Mouse (Mus musculus) CH12.LX (cell line): Measurements from ENCODE around the gene Gm21725. TPM values are rescaled to one million over a fixed set of nuclear protein-coding genes. Genes with fewer than 3 reads are reported as not detected.
"Not testable (repeated sequence)": the region's sequence is repeated elsewhere in the genome, so short reads cannot be mapped to it uniquely, and the experiment has no call there.

Source experiments
- DNase-seq: peaks from one replicate; pipeline ENCODE4 v3.0.0-alpha.2; 2013; ENCODE audit errors: extremely low read depth
- H3K27ac ChIP-seq: 2 replicates; pipeline ENCODE4 v1.5.1; 2012; ENCODE audit warnings: low read depth, mild to moderate bottlenecking, control low read depth, moderate library complexity; ENCODE audit not compliant: insufficient read depth
- H3K27me3 ChIP-seq: replicated peaks from 2 replicates; pipeline ENCODE3; 2012; ENCODE audit warnings: inconsistent platforms
- H3K36me3 ChIP-seq, 2 experiments: replicated peaks in 1 of 2; 2 replicates each; pipeline versions ENCODE3 to v1.6.1; 2012; ENCODE audit warnings: inconsistent platforms in 1 of 2, low read length in 1 of 2, mild to moderate bottlenecking in 1 of 2, mixed read lengths in 1 of 2, moderate library complexity in 1 of 2; ENCODE audit not compliant: control insufficient read depth in 1 of 2, insufficient read depth in 1 of 2
- H3K4me1 ChIP-seq, 2 experiments: 2 replicates each; pipeline ENCODE4 v1.6.1; 2012; ENCODE audit warnings: inconsistent platforms in 1 of 2, moderate library complexity in 1 of 2; ENCODE audit not compliant: insufficient read depth in 2 of 2, control insufficient read depth in 1 of 2
- H3K4me2 ChIP-seq: 2 replicates; pipeline ENCODE4 v1.6.1; 2012; ENCODE audit warnings: low read depth, mild to moderate bottlenecking, control low read depth; ENCODE audit not compliant: poor library complexity, insufficient read depth, severe bottlenecking
- H3K4me3 ChIP-seq, 3 experiments: fragments of 150-350 bp in 1 of 3; sonication (generic) in 1 of 3; replicated peaks in 1 of 3; 2 replicates each; pipeline versions ENCODE3 to v1.5.1; 2011 to 2012; ENCODE audit warnings: low read depth in 2 of 3, low read length in 2 of 3, mild to moderate bottlenecking in 2 of 3, moderate library complexity in 2 of 3, control low read depth in 1 of 3, improper control_type of control experiment in 1 of 3, inconsistent platforms in 1 of 3, mixed read lengths in 1 of 3; ENCODE audit not compliant: poor library complexity in 1 of 3
- H3K79me2 ChIP-seq: replicated peaks from 2 replicates; pipeline ENCODE4 v1.6.1; 2012; ENCODE audit warnings: mild to moderate bottlenecking, moderate library complexity; ENCODE audit not compliant: control insufficient read depth, poor library complexity, insufficient read depth, severe bottlenecking; ENCODE audit errors: extremely low read depth
- H3K9ac ChIP-seq: 2 replicates; pipeline ENCODE4 v1.6.1; 2012; ENCODE audit warnings: low read depth, mild to moderate bottlenecking, control low read depth, moderate library complexity; ENCODE audit not compliant: insufficient read depth
- H3K9me3 ChIP-seq: replicated peaks from 2 replicates; pipeline ENCODE3; 2012; ENCODE audit warnings: low read length, inconsistent platforms, mixed read lengths
- dilution Hi-C: fragments of 300-500 bp; cut with MboI; formaldehyde crosslinking; loops from 2 replicates; pipeline ENCODE4 v1.14.3; 2020; ENCODE audit warnings: low sequenced_read_pairs; ENCODE audit not compliant: extremely low pct_unique_long_range_greater_than_20kb, extremely low pct_ligation_motif_present
- in situ Hi-C: fragments of 300-500 bp; cut with MboI; formaldehyde crosslinking; loops from 3 replicates; pipeline ENCODE4 v1.14.3; 2019; ENCODE audit warnings: low sequenced_read_pairs, low pct_ligation_motif_present, low pct_unique_long_range_greater_than_20kb, mixed read lengths
- polyA plus RNA-seq: library from polyadenylated mRNA; unstranded; fragments of >175 nt; gene quantifications from 2 replicates; pipeline ENCODE4 v1.2.1, GENCODE M21; 2012; ENCODE audit warnings: low read depth; ENCODE audit not compliant: insufficient read length
- total RNA-seq, 2 experiments: library from RNA; depleted of rRNA; stranded (reverse); fragments of 300-350 nt in 1 of 2; fragments of >200 nt in 1 of 2; gene quantifications; 2 replicates each; pipeline ENCODE4 v1.2.3; 2012 to 2014

The Gm21725 gene
- total RNA-seq (2012; rRNA removed) (not detected in 2 replicates), total RNA-seq (2014; rRNA removed) (not detected in 2 replicates), polyA plus RNA-seq (not detected in 2 replicates)

- H3K36me3 ChIP-seq, H3K9ac ChIP-seq, H3K4me3 ChIP-seq, H3K4me1 ChIP-seq, H3K27me3 ChIP-seq, H3K79me2 ChIP-seq, in situ Hi-C loops, DNase-seq, H3K4me2 ChIP-seq, H3K27ac ChIP-seq, dilution Hi-C loops, H3K9me3 ChIP-seq: not testable (repeated sequence)
Observed at GRCm38 (mm10) chrY:13348963-13349362, at the start of gene Gm21725. Gm21725 (minus strand) TSS chrY:13349063.

Other genes starting within 250 kb of the Gm21725 start
- gene Gm21891, start 215.6 kb downstream of the Gm21725 start, total RNA-seq (2012; rRNA removed) = not detected in 2 replicates
- gene Gm21891, start 215.6 kb downstream of the Gm21725 start, total RNA-seq (2014; rRNA removed) = not detected in 2 replicates
- gene Gm21891, start 215.6 kb downstream of the Gm21725 start, polyA plus RNA-seq = not detected in 2 replicates
- not detected in 2 replicates for gene Gm21425, start 187.1 kb downstream of the Gm21725 start, total RNA-seq (2012; rRNA removed)
- not detected in 2 replicates for gene Gm21425, start 187.1 kb downstream of the Gm21725 start, total RNA-seq (2014; rRNA removed)
- not detected in 2 replicates for gene Gm21425, start 187.1 kb downstream of the Gm21725 start, polyA plus RNA-seq
- not detected in 2 replicates for gene Gm21828, start 125.1 kb downstream of the Gm21725 start, total RNA-seq (2012; rRNA removed)
- not detected in 2 replicates for gene Gm21828, start 125.1 kb downstream of the Gm21725 start, total RNA-seq (2014; rRNA removed)
- gene Gm21828, start 125.1 kb downstream of the Gm21725 start, polyA plus RNA-seq = not detected in 2 replicates
- gene Gm21440, start 96.7 kb downstream of the Gm21725 start, total RNA-seq (2012; rRNA removed) = not detected in 2 replicates
- not detected in 2 replicates for gene Gm21440, start 96.7 kb downstream of the Gm21725 start, total RNA-seq (2014; rRNA removed)
- not detected in 2 replicates for gene Gm21440, start 96.7 kb downstream of the Gm21725 start, polyA plus RNA-seq
- not detected in 2 replicates for gene Gm21454, start 96.6 kb downstream of the Gm21725 start, total RNA-seq (2012; rRNA removed)
- gene Gm21454, start 96.6 kb downstream of the Gm21725 start, total RNA-seq (2014; rRNA removed) = not detected in 2 replicates
- not detected in 2 replicates for gene Gm21454, start 96.6 kb downstream of the Gm21725 start, polyA plus RNA-seq
- not detected in 2 replicates for gene Gm21866, start 116.5 kb upstream of the Gm21725 start, total RNA-seq (2012; rRNA removed)
- gene Gm21866, start 116.5 kb upstream of the Gm21725 start, total RNA-seq (2014; rRNA removed) = not detected in 2 replicates
- gene Gm21866, start 116.5 kb upstream of the Gm21725 start, polyA plus RNA-seq = not detected in 2 replicates
- gene Gm20773, start 145.0 kb upstream of the Gm21725 start, total RNA-seq (2012; rRNA removed) = not detected in 2 replicates
- not detected in 2 replicates for gene Gm20773, start 145.0 kb upstream of the Gm21725 start, total RNA-seq (2014; rRNA removed)
- gene Gm20773, start 145.0 kb upstream of the Gm21725 start, polyA plus RNA-seq = not detected in 2 replicates